Mouse (Mus musculus): ENCODE results near the gene Rpl15. TPM values are rescaled to one million over a fixed set of nuclear protein-coding genes. Genes with fewer than 3 reads are reported as not detected.

The Rpl15 gene
- polyA plus RNA-seq, 1 experiment from 2014 or later = 551 TPM

GRCm38 (mm10) chr14:18297441-18297840 lies 26.2 kb upstream of the Rpl15 start:
- WGBS = 81% methylated on average over 2 of the region's 2 CpGs

DNA sequence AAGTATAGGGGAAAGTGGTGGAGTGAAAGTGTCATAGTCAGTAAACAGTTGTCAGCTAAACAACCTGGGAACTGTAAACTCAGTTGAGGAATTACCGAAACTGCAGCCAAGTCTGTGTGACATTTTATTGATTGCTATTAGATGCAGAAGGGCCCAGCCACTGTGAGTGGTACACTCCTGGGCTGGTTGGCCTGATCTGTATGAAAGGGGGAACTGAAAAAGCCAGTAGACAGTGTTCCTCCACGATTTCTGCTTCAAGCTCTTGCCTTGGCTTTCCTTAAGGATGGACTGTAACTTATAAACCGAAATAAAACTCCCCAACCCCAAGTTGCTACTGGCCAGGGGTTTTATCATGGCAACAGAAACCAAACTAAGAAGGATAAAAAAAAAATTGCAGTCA lies 21.4 kb upstream of the Rpl15 start:
- Histone ChIP-seq H3K4me1 (ENCODE audit: control insufficient read depth, insufficient read depth, low read length) (no peaks in the 10 kb centered on the region), H3K4me3 (ENCODE audit: low read length) (no peak overlapping the region), H3K27me3 (ENCODE audit: control insufficient read depth, insufficient read depth, low read length) (no peaks in the 10 kb centered on the region), H3K9me3 (ENCODE audit: control insufficient read depth, low read length) (no peaks in the 10 kb centered on the region), H3K27ac (ENCODE audit: low read depth, low read length) (no peak overlapping the region), H3K36me3 (ENCODE audit: control insufficient read depth, insufficient read depth, low read length) (no peaks in the 10 kb centered on the region), H3K9ac (ENCODE audit: low read depth, low read length) (no peak overlapping the region), H3K4me2 (replicated peaks; ENCODE audit: low read depth, low read length) (no peak overlapping the region)
- 83% methylated on average over 3 of the region's 3 CpGs for WGBS
- ATAC-seq (ENCODE audit: low FRiP score, low TSS enrichment) = no peak

More at GRCm38 (mm10) chr14:18297441-18297840, 26.2 kb upstream of the Rpl15 start:
- Histone ChIP-seq H3K27me3 (ENCODE audit: control insufficient read depth, insufficient read depth, low read length) (no peaks in the 10 kb centered on the region), H3K9me3 (ENCODE audit: control insufficient read depth, low read length) (no peaks in the 10 kb centered on the region), H3K4me1 (ENCODE audit: control insufficient read depth, insufficient read depth, low read length) (no peaks in the 10 kb centered on the region), H3K4me2 (replicated peaks; ENCODE audit: low read depth, low read length) (no peak overlapping the region), H3K9ac (ENCODE audit: low read depth, low read length) (no peak overlapping the region), H3K27ac (ENCODE audit: low read depth, low read length) (no peak overlapping the region), H3K4me3 (ENCODE audit: low read length) (no peak overlapping the region), H3K36me3 (ENCODE audit: control insufficient read depth, insufficient read depth, low read length) (no peaks in the 10 kb centered on the region)
- ATAC-seq (ENCODE audit: low FRiP score, low TSS enrichment) = no peak

DNA sequence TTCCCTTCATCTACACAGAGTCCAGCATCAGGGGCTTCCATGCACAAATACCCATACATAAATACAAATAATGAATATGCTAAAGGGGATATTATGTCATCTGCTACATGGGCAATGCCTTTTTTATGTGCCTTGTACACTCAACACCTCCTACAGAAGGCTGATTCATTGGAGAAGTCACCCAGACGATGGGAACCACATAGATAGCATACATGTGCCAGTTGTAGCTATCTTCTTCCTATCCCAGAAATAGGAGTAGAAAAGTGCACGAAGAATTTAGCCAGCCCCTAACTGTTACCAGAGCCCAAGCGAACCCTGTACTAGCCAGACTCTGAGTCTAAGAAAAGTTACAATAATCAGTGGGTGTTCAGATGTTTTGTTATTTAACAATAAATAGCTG lies 20.9 kb upstream of the Rpl15 start:
- H3K4me2 ChIP-seq (replicated peaks; ENCODE audit: low read depth, low read length) = no peak overlapping the region
- H3K9ac ChIP-seq (ENCODE audit: low read depth, low read length) = no peak overlapping the region
- no peak for ATAC-seq (ENCODE audit: low FRiP score, low TSS enrichment)
- WGBS = 85% methylated on average over 3 of the region's 3 CpGs
- no peaks in the 10 kb centered on the region for H3K4me1 ChIP-seq (ENCODE audit: control insufficient read depth, insufficient read depth, low read length)
- H3K9me3 ChIP-seq (ENCODE audit: control insufficient read depth, low read length) = no peaks in the 10 kb centered on the region
- no peaks in the 10 kb centered on the region for H3K36me3 ChIP-seq (ENCODE audit: control insufficient read depth, insufficient read depth, low read length)
- H3K27ac ChIP-seq (ENCODE audit: low read depth, low read length) = no peak overlapping the region
- H3K27me3 ChIP-seq (ENCODE audit: control insufficient read depth, insufficient read depth, low read length) = no peaks in the 10 kb centered on the region
- H3K4me3 ChIP-seq (ENCODE audit: low read length) = no peak overlapping the region

- Histone ChIP-seq H3K9me3 (ENCODE audit: control insufficient read depth, low read length) (no peaks in the 10 kb centered on the region), H3K27ac (ENCODE audit: low read depth, low read length) (no peak overlapping the region), H3K36me3 (ENCODE audit: control insufficient read depth, insufficient read depth, low read length) (peaks cover 2% of the 10 kb centered on the region; the same call in 1 of the 2 replicates), H3K27me3 (ENCODE audit: control insufficient read depth, insufficient read depth, low read length) (no peaks in the 10 kb centered on the region), H3K4me3 (ENCODE audit: low read length) (no peak overlapping the region), H3K4me2 (replicated peaks; ENCODE audit: low read depth, low read length) (no peak overlapping the region), H3K4me1 (ENCODE audit: control insufficient read depth, insufficient read depth, low read length) (no peaks in the 10 kb centered on the region), H3K9ac (ENCODE audit: low read depth, low read length) (no peak overlapping the region)
- 79% methylated on average over 2 of the region's 2 CpGs for WGBS
- no peak for ATAC-seq (ENCODE audit: low FRiP score, low TSS enrichment)
Measured at GRCm38 (mm10) chr14:18287391-18287790, 16.2 kb upstream of the Rpl15 start.

- Histone ChIP-seq H3K9ac (ENCODE audit: low read depth, low read length) (no peak overlapping the region), H3K4me3 (ENCODE audit: low read length) (no peak overlapping the region), H3K9me3 (ENCODE audit: control insufficient read depth, low read length) (no peaks in the 10 kb centered on the region), H3K36me3 (ENCODE audit: control insufficient read depth, insufficient read depth, low read length) (peaks cover 9% of the 10 kb centered on the region; the same call in 1 of the 2 replicates), H3K27me3 (ENCODE audit: control insufficient read depth, insufficient read depth, low read length) (no peaks in the 10 kb centered on the region), H3K4me2 (replicated peaks; ENCODE audit: low read depth, low read length) (no peak overlapping the region), H3K27ac (ENCODE audit: low read depth, low read length) (no peak overlapping the region), H3K4me1 (ENCODE audit: control insufficient read depth, insufficient read depth, low read length) (no peaks in the 10 kb centered on the region)
- 84% methylated on average over 2 of the region's 2 CpGs for WGBS
- ATAC-seq (ENCODE audit: low FRiP score, low TSS enrichment) = no peak
Measured at GRCm38 (mm10) chr14:18286441-18286840, 15.2 kb upstream of the Rpl15 start.

- WGBS = 86% methylated on average over 3 of the region's 3 CpGs
Measured at GRCm38 (mm10) chr14:18285476-18285875, 14.3 kb upstream of the Rpl15 start.

DNA sequence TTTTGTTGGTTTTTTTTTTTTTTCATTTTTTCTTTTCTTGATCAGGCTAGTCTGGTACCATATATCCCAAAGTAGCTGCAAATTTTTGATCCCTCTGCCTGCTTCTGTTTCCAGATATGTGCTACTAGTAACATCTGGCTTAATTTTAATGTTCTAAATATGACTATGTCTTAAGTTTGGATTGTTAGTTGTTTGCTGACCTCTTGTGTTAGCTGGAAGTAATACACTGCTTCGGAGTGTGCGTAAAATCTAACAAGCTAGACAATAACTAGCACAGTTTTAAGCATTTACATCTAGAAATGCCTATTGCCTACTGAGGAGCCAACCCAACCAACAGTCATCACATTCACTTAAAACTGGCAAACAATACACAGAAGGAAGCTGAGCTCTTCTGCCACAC lies 13.4 kb upstream of the Rpl15 start:
- Histone ChIP-seq H3K9me3 (ENCODE audit: control insufficient read depth, low read length) (no peaks in the 10 kb centered on the region), H3K36me3 (ENCODE audit: control insufficient read depth, insufficient read depth, low read length) (peaks cover 17% of the 10 kb centered on the region; the same call in 1 of the 2 replicates), H3K27me3 (ENCODE audit: control insufficient read depth, insufficient read depth, low read length) (no peaks in the 10 kb centered on the region), H3K27ac (ENCODE audit: low read depth, low read length) (no peak overlapping the region), H3K4me3 (ENCODE audit: low read length) (no peak overlapping the region), H3K9ac (ENCODE audit: low read depth, low read length) (no peak overlapping the region), H3K4me1 (ENCODE audit: control insufficient read depth, insufficient read depth, low read length) (no peaks in the 10 kb centered on the region), H3K4me2 (replicated peaks; ENCODE audit: low read depth, low read length) (no peak overlapping the region)
- ATAC-seq (ENCODE audit: low FRiP score, low TSS enrichment) = no peak
- WGBS = 84% methylated on average over 2 of the region's 2 CpGs

More at GRCm38 (mm10) chr14:18285476-18285875, 14.3 kb upstream of the Rpl15 start:
- no peak overlapping the region for H3K27ac ChIP-seq (ENCODE audit: low read depth, low read length)
- H3K4me3 ChIP-seq (ENCODE audit: low read length) = no peak overlapping the region
- no peak overlapping the region for H3K9ac ChIP-seq (ENCODE audit: low read depth, low read length)
- no peaks in the 10 kb centered on the region for H3K27me3 ChIP-seq (ENCODE audit: control insufficient read depth, insufficient read depth, low read length)
- H3K36me3 ChIP-seq (ENCODE audit: control insufficient read depth, insufficient read depth, low read length) = peaks cover 10% of the 10 kb centered on the region; the same call in 1 of the 2 replicates
- ATAC-seq (ENCODE audit: low FRiP score, low TSS enrichment) = no peak
- H3K4me1 ChIP-seq (ENCODE audit: control insufficient read depth, insufficient read depth, low read length) = no peaks in the 10 kb centered on the region
- H3K4me2 ChIP-seq (replicated peaks; ENCODE audit: low read depth, low read length) = no peak overlapping the region
- no peaks in the 10 kb centered on the region for H3K9me3 ChIP-seq (ENCODE audit: control insufficient read depth, low read length)

GRCm38 (mm10) chr14:18280375-18280774 lies 9.2 kb upstream of the Rpl15 start:
- 98% methylated on average over 5 of the region's 5 CpGs for WGBS
- H3K27me3 ChIP-seq (ENCODE audit: control insufficient read depth, insufficient read depth, low read length) = no peaks in the 10 kb centered on the region
- ATAC-seq (ENCODE audit: low FRiP score, low TSS enrichment) = no peak
- no peaks in the 10 kb centered on the region for H3K9me3 ChIP-seq (ENCODE audit: control insufficient read depth, low read length)
- no peak overlapping the region for H3K4me3 ChIP-seq (ENCODE audit: low read length)
- no peak overlapping the region for H3K27ac ChIP-seq (ENCODE audit: low read depth, low read length)
- peaks cover 28% of the 10 kb centered on the region for H3K36me3 ChIP-seq (ENCODE audit: control insufficient read depth, insufficient read depth, low read length)
- no peak overlapping the region for H3K9ac ChIP-seq (ENCODE audit: low read depth, low read length)
- no peaks in the 10 kb centered on the region for H3K4me1 ChIP-seq (ENCODE audit: control insufficient read depth, insufficient read depth, low read length)
- H3K4me2 ChIP-seq (replicated peaks; ENCODE audit: low read depth, low read length) = no peak overlapping the region

- Histone ChIP-seq H3K27me3 (ENCODE audit: control insufficient read depth, insufficient read depth, low read length) (no peaks in the 10 kb centered on the region), H3K4me1 (ENCODE audit: control insufficient read depth, insufficient read depth, low read length) (peaks cover 3% of the 10 kb centered on the region; the same call in 1 of the 2 replicates), H3K4me3 (ENCODE audit: low read length) (no peak overlapping the region), H3K9ac (ENCODE audit: low read depth, low read length) (no peak overlapping the region), H3K4me2 (replicated peaks; ENCODE audit: low read depth, low read length) (no peak overlapping the region), H3K27ac (ENCODE audit: low read depth, low read length) (no peak overlapping the region), H3K9me3 (ENCODE audit: control insufficient read depth, low read length) (no peaks in the 10 kb centered on the region), H3K36me3 (ENCODE audit: control insufficient read depth, insufficient read depth, low read length) (peaks cover 14% of the 10 kb centered on the region)
- ATAC-seq (ENCODE audit: low FRiP score, low TSS enrichment) = no peak
- WGBS = 81% methylated on average over 1 of the region's 1 CpGs
Measured at GRCm38 (mm10) chr14:18274526-18274925, 3.3 kb upstream of the Rpl15 start.

Measured in kidney, embryonic 14.5 days (tissue).